Mouse (Mus musculus) neural tube, embryonic 14.5 days (tissue): Measurements from ENCODE around the gene Fads3. TPM values are rescaled to one million over a fixed set of nuclear protein-coding genes. Genes with fewer than 3 reads are reported as not detected.

Experiments
- ATAC-seq: fragments of 200-750 bp; cut with Nextera tagmentation; 2 replicates; pipeline ENCODE4 v1.8.0; 2017; ENCODE audit warnings: low read depth, mild to moderate bottlenecking, moderate TSS enrichment, moderate library complexity
- H3K27ac ChIP-seq: fragments of 300-500 bp; sonication (generic); 2 replicates; pipeline ENCODE4 v1.5.1; 2014; ENCODE audit warnings: low read depth, mild to moderate bottlenecking, control low read depth, low read length, moderate library complexity, mixed read lengths
- H3K27me3 ChIP-seq: fragments of 300-500 bp; sonication (generic); 2 replicates; pipeline ENCODE4 v1.6.1; 2014; ENCODE audit warnings: low read length; ENCODE audit not compliant: control insufficient read depth, insufficient read depth
- H3K36me3 ChIP-seq: fragments of 300-500 bp; sonication (generic); 2 replicates; pipeline ENCODE4 v1.6.1; 2014; ENCODE audit warnings: low read length, mixed read lengths; ENCODE audit not compliant: control insufficient read depth, insufficient read depth
- H3K4me1 ChIP-seq: fragments of 300-500 bp; sonication (generic); 2 replicates; pipeline ENCODE4 v1.6.1; 2014; ENCODE audit warnings: low read length; ENCODE audit not compliant: control insufficient read depth, insufficient read depth
- H3K4me2 ChIP-seq: fragments of 300-500 bp; sonication (generic); 2 replicates; pipeline ENCODE4 v1.6.1; 2014; ENCODE audit warnings: mild to moderate bottlenecking, low read depth, low read length, control low read depth
- H3K4me3 ChIP-seq: fragments of 300-500 bp; sonication (generic); 2 replicates; pipeline ENCODE4 v1.5.1; 2014; ENCODE audit warnings: low read depth, low read length, control low read depth, mixed read lengths
- H3K9ac ChIP-seq: fragments of 300-500 bp; sonication (generic); replicated peaks from 2 replicates; pipeline ENCODE4 v1.6.1; 2014; ENCODE audit warnings: low read depth, mild to moderate bottlenecking, control low read depth, low read length, mixed read lengths
- H3K9me3 ChIP-seq: fragments of 300-500 bp; sonication (generic); 2 replicates; pipeline ENCODE4 v1.6.1; 2016; ENCODE audit warnings: low read length; ENCODE audit not compliant: control insufficient read depth
- WGBS: fragments of 180-500 bp; shearing (Covaris S2); extraction: QIAGEN DNeasy Blood & Tissue Kit; methylation state at CpG from one replicate; pipeline ENCODE4 v1.1.7; 2014; 5-methylcytosine and 5-hydroxymethylcytosine counted together
- polyA plus RNA-seq: library from polyadenylated mRNA; unstranded; fragments of >200 nt; fragmentation: Nextera tagmentation; extraction: Ambion mirVana; gene quantifications from 2 replicates; pipeline ENCODE4 v1.2.1, GENCODE M21; 2014

Gene Fads3
- polyA plus RNA-seq, 1 experiment from 2014 or later = 19.3 TPM

GRCm38 (mm10) chr19:10093829-10094228 is 52.5 kb downstream of the Fads3 start:
- no peak for ATAC-seq

DNA sequence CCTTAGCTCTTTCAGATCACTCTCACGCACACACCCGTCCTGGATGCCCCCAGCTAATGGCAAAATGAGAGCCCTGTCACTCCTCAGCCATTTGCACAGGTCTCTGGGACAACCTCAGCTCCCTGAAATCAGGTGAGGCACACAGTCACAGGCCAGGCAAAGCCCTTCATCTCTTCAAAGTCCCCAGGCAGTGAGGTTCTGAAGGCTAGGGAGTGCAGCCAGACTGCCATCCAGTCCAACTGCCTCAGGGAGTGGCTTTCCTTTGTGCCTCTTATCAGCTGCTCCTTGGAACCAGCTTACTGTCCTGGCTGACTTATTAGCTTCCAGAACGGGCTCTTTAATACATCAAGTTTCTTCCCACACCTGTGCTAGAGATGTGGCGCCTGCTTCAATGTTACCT is 53.3 kb downstream of the Fads3 start:
- H3K9ac ChIP-seq = no peak overlapping the region
- WGBS = 74% methylated on average over 4 of the region's 4 CpGs

More at GRCm38 (mm10) chr19:10093829-10094228, 52.5 kb downstream of the Fads3 start:
- Histone ChIP-seq H3K4me1 (peaks cover 35% of the 10 kb centered on the region), H3K4me2 (no peak overlapping the region), H3K9ac (no peak overlapping the region), H3K4me3 (no peak overlapping the region), H3K9me3 (no peaks in the 10 kb centered on the region), H3K27me3 (no peaks in the 10 kb centered on the region), H3K36me3 (peaks cover 36% of the 10 kb centered on the region), H3K27ac (no peak overlapping the region)
- WGBS = 92% methylated on average over 4 of the region's 4 CpGs

DNA sequence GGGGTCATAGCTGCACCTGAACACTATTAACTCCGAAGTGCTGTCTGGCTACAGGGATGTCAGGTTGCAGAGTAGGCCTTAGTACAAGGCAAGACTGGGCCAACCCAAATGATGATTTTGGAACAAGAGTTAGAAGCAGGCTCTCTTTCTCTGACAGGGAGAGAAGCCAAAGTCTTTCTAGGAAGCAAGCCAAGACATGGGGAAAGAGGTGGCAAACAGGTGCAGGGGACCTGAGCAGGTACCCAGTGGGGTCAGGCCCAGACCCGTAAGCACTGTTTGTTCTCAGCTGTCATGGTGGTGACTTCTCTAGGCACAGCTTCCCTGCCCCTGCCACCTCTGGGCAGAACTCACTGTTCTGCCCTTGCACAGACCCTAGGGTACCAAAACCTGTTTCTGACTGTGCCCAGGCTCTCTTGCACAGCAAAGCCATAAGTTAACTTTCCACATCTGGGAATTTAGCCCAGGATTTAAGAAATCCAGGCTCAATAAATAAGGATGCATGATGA is 55.1 kb downstream of the Fads3 start:
- Histone ChIP-seq H3K4me3 (no peak overlapping the region), H3K4me1 (peaks cover 49% of the 10 kb centered on the region), H3K9ac (no peak overlapping the region), H3K27ac (no peak overlapping the region), H3K4me2 (no peak overlapping the region), H3K9me3 (no peaks in the 10 kb centered on the region), H3K27me3 (no peaks in the 10 kb centered on the region), H3K36me3 (peaks cover 10% of the 10 kb centered on the region; the same call in 1 of the 2 replicates)
- no peak for ATAC-seq
- 95% methylated on average over 2 of the region's 2 CpGs for WGBS

More for the DNA sequence above, 53.3 kb downstream of the Fads3 start:
- H3K4me1 ChIP-seq = peaks cover 43% of the 10 kb centered on the region
- no peaks in the 10 kb centered on the region for H3K27me3 ChIP-seq
- H3K4me2 ChIP-seq = no peak overlapping the region
- H3K9me3 ChIP-seq = no peaks in the 10 kb centered on the region
- no peak overlapping the region for H3K27ac ChIP-seq
- H3K36me3 ChIP-seq = peaks cover 27% of the 10 kb centered on the region
- no peak overlapping the region for H3K4me3 ChIP-seq
- ATAC-seq = no peak

DNA sequence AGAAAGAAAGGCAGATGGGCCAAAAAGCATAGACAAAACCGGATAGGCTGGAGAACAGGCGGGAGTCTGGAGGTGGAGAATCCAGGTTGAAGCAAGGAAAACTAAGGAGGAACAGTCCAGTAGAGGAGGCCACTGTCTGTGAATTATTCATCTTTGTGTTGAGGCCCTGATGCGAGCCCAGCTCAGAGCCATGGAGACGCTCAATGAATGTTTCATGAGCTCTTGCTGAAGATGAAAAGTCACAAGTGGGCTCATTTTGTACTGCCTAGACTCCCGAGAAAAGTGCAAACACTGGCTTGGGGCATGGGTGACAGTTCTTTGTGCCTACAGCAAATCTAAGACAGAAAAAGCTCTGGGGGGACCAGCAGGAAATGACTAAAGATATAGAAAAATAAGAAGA is 56.5 kb downstream of the Fads3 start:
- WGBS = 30% methylated on average over 5 of the region's 5 CpGs
- Histone ChIP-seq H3K27ac (no peak overlapping the region; the same call in 1 of the 2 replicates), H3K4me3 (peak overlapping the region; percentile 12; the same call in 1 of the 2 replicates), H3K36me3 (peaks cover 5% of the 10 kb centered on the region; the same call in 1 of the 2 replicates), H3K4me2 (peak overlapping the region; percentile 91), H3K9ac (no peak overlapping the region; the same call in 1 of the 2 replicates), H3K27me3 (no peaks in the 10 kb centered on the region), H3K9me3 (no peaks in the 10 kb centered on the region), H3K4me1 (peaks cover 53% of the 10 kb centered on the region)
- no peak for ATAC-seq

GRCm38 (mm10) chr19:10100631-10101071 is 59.3 kb downstream of the Fads3 start:
- Histone ChIP-seq H3K27ac (peak overlapping the region; percentile 95), H3K4me3 (peak overlapping the region; percentile 82), H3K9me3 (no peaks in the 10 kb centered on the region), H3K36me3 (peaks cover 4% of the 10 kb centered on the region; the same call in 1 of the 2 replicates), H3K27me3 (no peaks in the 10 kb centered on the region), H3K4me1 (peaks cover 42% of the 10 kb centered on the region), H3K4me2 (peak overlapping the region; percentile 91), H3K9ac (peak overlapping the region; percentile 71)
- peak; percentile 75 for ATAC-seq
- 1% methylated on average over 21 of the region's 21 CpGs for WGBS

DNA sequence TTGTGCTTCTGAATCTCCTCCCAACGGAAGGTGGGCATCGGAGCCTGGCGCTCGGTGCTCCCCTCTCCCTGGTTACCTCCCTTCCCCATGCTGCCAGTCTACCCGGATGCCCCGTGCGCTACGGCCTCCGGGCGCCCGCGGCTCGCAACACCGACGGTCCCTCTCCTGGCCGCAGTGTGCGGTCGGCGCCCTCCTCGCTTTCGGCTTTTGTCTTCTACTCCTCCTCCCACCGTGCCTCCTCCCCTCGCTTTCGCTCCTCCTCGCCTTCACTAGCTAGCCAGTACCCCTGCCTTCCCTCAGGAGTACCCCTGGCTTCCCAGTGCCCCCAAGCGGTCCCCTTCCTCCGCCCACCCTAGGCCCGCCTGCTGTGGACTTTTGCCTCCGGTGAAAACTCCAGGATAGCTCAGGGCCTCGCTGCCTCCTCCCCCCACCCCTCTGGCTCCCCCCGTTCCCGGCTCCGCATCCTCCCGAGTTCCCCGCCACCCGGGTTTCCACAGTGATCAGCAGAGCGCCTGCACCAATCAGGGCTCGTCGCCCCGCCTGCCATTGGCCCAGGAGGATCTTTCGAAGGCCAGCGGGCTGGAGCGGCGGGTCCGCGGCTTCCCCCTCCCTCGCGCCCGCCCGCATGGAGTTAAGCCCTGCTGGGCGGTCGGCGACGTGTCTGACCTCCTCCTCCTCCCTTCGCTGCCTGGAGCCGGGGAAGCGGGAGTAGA is 60.1 kb downstream of the Fads3 start, which contains the start of gene Fads2:
TSS of gene Fads2 (minus strand) at position 406 of the 713 bp plus-strand sequence.
- peak; percentile 96 for ATAC-seq
- H3K9ac ChIP-seq = peak within 1 kb of the TSS; percentile 71
- under 1% methylated on average over 53 of the region's 57 CpGs for WGBS
- peak within 1 kb of the TSS; percentile 82 for H3K4me3 ChIP-seq
- peak within 1 kb of the TSS; percentile 95 for H3K27ac ChIP-seq
- peaks cover 41% of the 10 kb centered on the region for H3K4me1 ChIP-seq
- peak within 1 kb of the TSS; percentile 91 for H3K4me2 ChIP-seq
- no peaks in the 10 kb centered on the region for H3K9me3 ChIP-seq
- no peaks in the 10 kb centered on the region for H3K27me3 ChIP-seq
- H3K36me3 ChIP-seq = no peaks in the 10 kb centered on the region

GRCm38 (mm10) chr19:10102054-10102700 is 60.8 kb downstream of the Fads3 start:
- Histone ChIP-seq H3K4me1 (peaks cover 35% of the 10 kb centered on the region), H3K9ac (peak overlapping the region; percentile 71), H3K36me3 (no peaks in the 10 kb centered on the region), H3K27ac (peak overlapping the region; percentile 95), H3K9me3 (no peaks in the 10 kb centered on the region), H3K4me3 (peak overlapping the region; percentile 82), H3K4me2 (peak overlapping the region; percentile 91), H3K27me3 (no peaks in the 10 kb centered on the region)
- WGBS = 3% methylated on average over 22 of the region's 25 CpGs
- no peak for ATAC-seq

DNA sequence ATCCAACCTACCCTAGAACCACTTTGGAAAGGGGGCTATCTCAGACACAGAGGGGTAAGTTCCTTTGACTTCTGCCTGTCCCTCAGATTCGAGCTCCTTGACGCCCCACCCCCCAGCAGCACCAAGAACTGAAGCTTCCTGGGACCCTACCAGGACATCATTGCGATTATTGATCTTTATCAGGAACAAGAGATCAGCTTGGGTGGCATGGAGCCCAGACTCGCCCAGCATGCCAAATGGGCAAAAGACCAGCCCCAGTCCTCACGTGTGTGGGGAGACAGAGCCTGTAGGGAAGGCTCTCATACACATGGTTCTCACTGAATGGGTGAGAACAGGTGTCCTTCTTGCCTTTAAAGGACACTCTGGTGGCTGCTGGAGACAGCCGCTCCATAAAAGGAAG is 62.9 kb downstream of the Fads3 start:
- H3K4me1 ChIP-seq = peaks cover 14% of the 10 kb centered on the region
- no peak for ATAC-seq
- no peak overlapping the region for H3K4me2 ChIP-seq
- WGBS = 89% methylated on average over 6 of the region's 6 CpGs
- no peak overlapping the region for H3K27ac ChIP-seq
- no peak overlapping the region for H3K4me3 ChIP-seq
- H3K27me3 ChIP-seq = no peaks in the 10 kb centered on the region
- no peaks in the 10 kb centered on the region for H3K9me3 ChIP-seq
- H3K36me3 ChIP-seq = no peaks in the 10 kb centered on the region
- H3K9ac ChIP-seq = no peak overlapping the region
